23 mouse cellular contexts compared by ENCODE assay signal in the genomic region with DNA sequence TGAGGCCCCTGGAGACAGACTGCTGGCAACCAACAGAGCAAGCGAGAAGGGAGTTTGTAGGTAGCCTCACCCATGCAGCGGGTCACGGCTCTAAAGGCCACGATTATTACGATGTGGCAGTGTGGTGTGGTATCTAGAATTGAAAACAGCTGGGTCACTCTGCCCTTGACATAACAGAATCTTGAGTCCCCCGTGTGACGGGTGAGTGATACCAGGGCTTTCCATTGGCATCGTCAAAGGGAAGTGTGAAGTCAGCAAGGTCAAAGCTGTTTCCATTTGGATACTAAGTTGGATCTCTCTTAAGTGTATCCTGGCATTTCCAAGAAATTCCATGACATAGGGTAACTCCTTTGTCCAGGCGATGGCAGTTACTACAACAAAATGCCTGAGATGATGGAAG.
DNase-seq lines count a peak whose midpoint lies in the region; ATAC-seq and TF ChIP-seq lines count a peak whose summit lies in the region.
"Had no signal": no experiment of that assay in that cellular context is flagged by ENCODE, and none has a peak within 500 bp of the region (broad histone marks: within the 10 kb centered on the region; RNA-seq: fewer than 3 reads in every experiment).

No protein-coding gene starts in this region.

- no peaks in the 10 kb centered on the region for H3K36me3 ChIP-seq in heart, adult 2 months (ENCODE audit: control insufficient read depth, insufficient read depth, low read length)
- H3K36me3 ChIP-seq: embryonic facial prominence, embryonic 12.5 days; embryonic facial prominence, embryonic 15.5 days; heart, embryonic 13.5 days had no signal

- H3K4me3 ChIP-seq in heart, adult 2 months: no peak overlapping the region
- H3K4me3 ChIP-seq: embryonic facial prominence, embryonic 12.5 days; embryonic facial prominence, embryonic 15.5 days; heart, embryonic 13.5 days had no signal

- intact Hi-C loops in heart, adult 2 months (cut with DNase I): no loop called here
- intact Hi-C loops in heart, postnatal 36 days (cut with DNase I): no loop called here

- H3K27ac ChIP-seq in heart, adult 2 months: no peak overlapping the region
- H3K27ac ChIP-seq: embryonic facial prominence, embryonic 12.5 days; embryonic facial prominence, embryonic 15.5 days; heart, embryonic 13.5 days; hindbrain, embryonic 14.5 days; hindbrain, postnatal 0 days had no signal

- TF ChIP-seq EP300 in heart, adult 2 months (IDR thresholded peaks at IDR 0.05; ENCODE audit: insufficient read depth, low read depth, low read length): 0 out of 2 replicates have a peak, but pooled peaks have one; percentile 17

- 47% methylated on average over 9 of the region's 9 CpGs for WGBS in heart, adult 2 months

- TF ChIP-seq CTCF in heart, adult 2 months (IDR thresholded peaks at IDR 0.05): no peak

- peaks cover 2% of the 10 kb centered on the region for H3K4me1 ChIP-seq in heart, adult 2 months (ENCODE audit: control insufficient read depth, insufficient read depth, low read length)

- DNase-seq in cerebellum, adult 9-11 months: peak; percentile 3
- DNase-seq in heart, adult 2 months: no peak
- no peak for DNase-seq in heart, postnatal 36 days
- DNase-seq in ovary, postnatal 36 days (ENCODE audit: low spot score): peak; percentile 9
- no peak for DNase-seq in ovary, postnatal 14 days (ENCODE audit: low spot score)
- DNase-seq in ZHBTc4 (ENCODE audit: low read depth, low spot score): peak; percentile 18
- DNase-seq: adrenal gland, adult 8-10 months; B cell, adult 2 months; cerebellum, adult 11-12 months; cerebellum, adult 8-10 months; forebrain, postnatal 0 days; gastrocnemius, postnatal 36 days; heart, postnatal 4 days had no signal

- H3K9ac ChIP-seq in heart, adult 2 months (ENCODE audit: low read depth, low read length): no peak overlapping the region
- H3K9ac ChIP-seq: embryonic facial prominence, embryonic 12.5 days; embryonic facial prominence, embryonic 15.5 days; forebrain, postnatal 0 days; heart, embryonic 13.5 days; hindbrain, embryonic 14.5 days had no signal

- no peak for TF ChIP-seq POLR2A in heart, adult 2 months (IDR thresholded peaks at IDR 0.05; ENCODE audit: insufficient read depth, low read depth, low read length)

- no peak for ATAC-seq in cerebellum, adult (ENCODE audit: insufficient number of reproducible peaks, low FRiP score, low TSS enrichment)
- ATAC-seq: activated CD4-positive, CD25-positive, alpha-beta regulatory T cell, adult 4 months; forebrain, embryonic 14.5 days; forebrain, postnatal 0 days; hindbrain, postnatal 0 days; inflammation-experienced regulatory T-cells, adult 6 months; intestine, embryonic 16.5 days had no signal

- H3K79me2 ChIP-seq in heart, adult 2 months (replicated peaks; ENCODE audit: control insufficient read depth, insufficient read depth, low read length): no peaks in the 10 kb centered on the region

- H3K27me3 ChIP-seq in heart, adult 2 months (ENCODE audit: control insufficient read depth, insufficient read depth, low read length): peaks cover 2% of the 10 kb centered on the region
- H3K27me3 ChIP-seq: embryonic facial prominence, embryonic 12.5 days; embryonic facial prominence, embryonic 15.5 days; heart, embryonic 13.5 days had no signal

Comparison
In these comparisons a context has a peak if more than half of its experiments do, and no peak if none do; other contexts are left out.
1. DNase-seq: peak in cerebellum, adult 9-11 months (single experiment), ovary, postnatal 36 days (single experiment) and ZHBTc4 (single experiment); none in heart, adult 2 months (0 of 2), heart, postnatal 36 days (0 of 2) and ovary, postnatal 14 days (single experiment).